In the genomic region with DNA sequence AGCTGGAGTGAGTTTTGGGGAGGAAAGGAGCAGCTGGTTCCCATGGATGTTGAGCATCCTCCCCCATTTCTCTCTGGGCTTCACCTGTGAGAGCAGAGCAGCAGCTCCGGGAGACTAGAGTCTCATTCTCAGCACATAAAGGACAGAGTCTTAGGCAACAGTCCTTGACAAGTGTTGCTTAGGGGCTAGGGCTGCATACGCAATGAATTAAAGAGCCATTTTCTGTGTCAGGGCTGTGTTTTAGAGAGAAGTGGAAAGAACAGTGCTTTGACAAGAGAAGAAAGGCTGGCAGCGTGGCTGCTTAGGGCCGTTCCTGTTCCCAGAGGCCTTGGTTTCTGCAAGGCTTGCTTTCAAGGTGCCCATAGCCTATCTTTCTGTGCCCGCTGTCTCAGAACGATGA, we compare ENCODE assay signal across 26 mouse cellular contexts. TPM values are rescaled to one million over a fixed set of nuclear protein-coding genes. Genes with fewer than 3 reads are reported as not detected.
A peak's percentile ranks its signal among the peaks of the same experiment; 100 is the strongest.
DNase-seq lines count a peak whose midpoint lies in the region; ATAC-seq and TF ChIP-seq lines count a peak whose summit lies in the region.
"Had no signal": no experiment of that assay in that cellular context is flagged by ENCODE, and none has a peak within 500 bp of the region (broad histone marks: within the 10 kb centered on the region; RNA-seq: fewer than 3 reads in every experiment).

No protein-coding gene starts in this region.

- 51% methylated on average over 6 of the region's 6 CpGs for WGBS in forebrain, embryonic 13.5 days
- WGBS in forebrain, embryonic 10.5 days, result 90% methylated on average over 6 of the region's 6 CpGs
- WGBS in embryonic facial prominence, embryonic 10.5 days, result 77% methylated on average over 6 of the region's 6 CpGs
- 71% methylated on average over 6 of the region's 6 CpGs for WGBS in midbrain, embryonic 16.5 days
- 89% methylated on average over 6 of the region's 6 CpGs for WGBS in lung, adult 2 months

- TF ChIP-seq POLR2A in lung, adult 2 months (IDR thresholded peaks at IDR 0.05; ENCODE audit: borderline replicate concordance, extremely low read depth, low read depth, low read length), result no peak

- H3K27ac ChIP-seq in forebrain, embryonic 13.5 days, result peak overlapping the region; percentile 37; the same call in 1 of the 2 replicates
- no peak overlapping the region for H3K27ac ChIP-seq in forebrain, embryonic 10.5 days
- H3K27ac ChIP-seq in left cerebral cortex, adult 2 months, result peak overlapping the region; percentile 3; the same call in 1 of the 2 replicates
- H3K27ac ChIP-seq in embryonic facial prominence, embryonic 10.5 days (replicated peaks), result 0 out of 2 replicates have a peak overlapping the region, but pooled peaks have one; percentile 24
- H3K27ac ChIP-seq in midbrain, embryonic 16.5 days (ENCODE audit: low read length), result peak overlapping the region; percentile 50; the same call in 1 of the 2 replicates
- H3K27ac ChIP-seq: embryonic facial prominence, embryonic 12.5 days; heart, embryonic 15.5 days; intestine, embryonic 15.5 days; layer of hippocampus, adult 2 months; limb, embryonic 13.5 days; liver, embryonic 12.5 days; neural tube, embryonic 12.5 days had no signal

- no peaks in the 10 kb centered on the region for H3K9me3 ChIP-seq in forebrain, embryonic 13.5 days (replicated peaks)
- no peaks in the 10 kb centered on the region for H3K9me3 ChIP-seq in forebrain, embryonic 10.5 days
- H3K9me3 ChIP-seq in embryonic facial prominence, embryonic 10.5 days, result no peaks in the 10 kb centered on the region
- no peaks in the 10 kb centered on the region for H3K9me3 ChIP-seq in midbrain, embryonic 16.5 days (replicated peaks; ENCODE audit: control insufficient read depth, low read length, poor library complexity, severe bottlenecking)
- H3K9me3 ChIP-seq: embryonic facial prominence, embryonic 12.5 days; heart, embryonic 15.5 days; intestine, embryonic 15.5 days; limb, embryonic 13.5 days; liver, embryonic 12.5 days; neural tube, embryonic 12.5 days had no signal

- intact Hi-C loops in left cerebral cortex, adult 2 months (cut with DNase I), result no loop called here

- no peak for TF ChIP-seq CTCF in left cerebral cortex, adult 2 months (IDR thresholded peaks at IDR 0.05)
- TF ChIP-seq CTCF in lung, adult 2 months (IDR thresholded peaks at IDR 0.05; ENCODE audit: insufficient read depth, low read length), result no peak

- no peaks in the 10 kb centered on the region for H3K27me3 ChIP-seq in forebrain, embryonic 13.5 days
- H3K27me3 ChIP-seq in forebrain, embryonic 10.5 days (ENCODE audit: poor library complexity, severe bottlenecking), result no peaks in the 10 kb centered on the region
- H3K27me3 ChIP-seq in embryonic facial prominence, embryonic 10.5 days (replicated peaks; ENCODE audit: low read depth, poor library complexity, severe bottlenecking), result no peaks in the 10 kb centered on the region
- no peaks in the 10 kb centered on the region for H3K27me3 ChIP-seq in midbrain, embryonic 16.5 days (ENCODE audit: control insufficient read depth, insufficient read depth, low read depth, low read length)
- H3K27me3 ChIP-seq: embryonic facial prominence, embryonic 12.5 days; heart, embryonic 15.5 days; intestine, embryonic 15.5 days; limb, embryonic 13.5 days; liver, embryonic 12.5 days; neural tube, embryonic 12.5 days had no signal

- ATAC-seq in forebrain, embryonic 13.5 days, result peak; percentile 39; the same call in 1 of the 2 replicates
- ATAC-seq in midbrain, embryonic 16.5 days, result 0 out of 2 replicates have a peak, but pooled peaks have one; percentile 48
- ATAC-seq: intestine, embryonic 15.5 days; liver, embryonic 12.5 days had no signal

- H3K36me3 ChIP-seq in forebrain, embryonic 13.5 days (ENCODE audit: poor library complexity, severe bottlenecking), result no peaks in the 10 kb centered on the region
- no peaks in the 10 kb centered on the region for H3K36me3 ChIP-seq in forebrain, embryonic 10.5 days (replicated peaks)
- no peaks in the 10 kb centered on the region for H3K36me3 ChIP-seq in embryonic facial prominence, embryonic 10.5 days (replicated peaks)
- H3K36me3 ChIP-seq in midbrain, embryonic 16.5 days (ENCODE audit: control insufficient read depth, insufficient read depth, low read length), result no peaks in the 10 kb centered on the region
- H3K36me3 ChIP-seq: embryonic facial prominence, embryonic 12.5 days; heart, embryonic 15.5 days; intestine, embryonic 15.5 days; limb, embryonic 13.5 days; liver, embryonic 12.5 days; neural tube, embryonic 12.5 days had no signal

- H3K9ac ChIP-seq in forebrain, embryonic 13.5 days, result no peak overlapping the region
- H3K9ac ChIP-seq in midbrain, embryonic 16.5 days (ENCODE audit: low read depth, low read length), result no peak overlapping the region
- H3K9ac ChIP-seq: embryonic facial prominence, embryonic 12.5 days; heart, embryonic 15.5 days; intestine, embryonic 15.5 days; liver, embryonic 12.5 days; neural tube, embryonic 12.5 days had no signal

- no peak overlapping the region for H3K4me2 ChIP-seq in forebrain, embryonic 13.5 days
- no peak overlapping the region for H3K4me2 ChIP-seq in midbrain, embryonic 16.5 days (ENCODE audit: low read length)
- H3K4me2 ChIP-seq: embryonic facial prominence, embryonic 12.5 days; heart, embryonic 15.5 days; intestine, embryonic 15.5 days; liver, embryonic 12.5 days; neural tube, embryonic 12.5 days had no signal

- no peak overlapping the region for H3K4me3 ChIP-seq in forebrain, embryonic 13.5 days
- H3K4me3 ChIP-seq in forebrain, embryonic 10.5 days, result no peak overlapping the region
- no peak overlapping the region for H3K4me3 ChIP-seq in left cerebral cortex, adult 2 months
- no peak overlapping the region for H3K4me3 ChIP-seq in embryonic facial prominence, embryonic 10.5 days
- H3K4me3 ChIP-seq in midbrain, embryonic 16.5 days (ENCODE audit: low read depth, low read length), result no peak overlapping the region
- no peak overlapping the region for H3K4me3 ChIP-seq in lung, adult 2 months (replicated peaks; ENCODE audit: extremely low read depth, low read depth, low read length)
- H3K4me3 ChIP-seq: embryonic facial prominence, embryonic 12.5 days; gastrocnemius, adult 2 months; heart, embryonic 15.5 days; intestine, embryonic 15.5 days; layer of hippocampus, adult 2 months; limb, embryonic 13.5 days; liver, embryonic 12.5 days; neural tube, embryonic 12.5 days had no signal

- peaks cover 6% of the 10 kb centered on the region; the same call in 1 of the 2 replicates for H3K4me1 ChIP-seq in forebrain, embryonic 13.5 days
- peaks cover 10% of the 10 kb centered on the region; the same call in 1 of the 2 replicates for H3K4me1 ChIP-seq in forebrain, embryonic 10.5 days
- H3K4me1 ChIP-seq in embryonic facial prominence, embryonic 10.5 days, result peaks cover 8% of the 10 kb centered on the region; the same call in 1 of the 2 replicates
- H3K4me1 ChIP-seq in midbrain, embryonic 16.5 days (ENCODE audit: control insufficient read depth, insufficient read depth, low read length), result no peaks in the 10 kb centered on the region
- no peaks in the 10 kb centered on the region; the same call in 1 of the 2 replicates for H3K4me1 ChIP-seq in lung, adult 2 months (ENCODE audit: control insufficient read depth, insufficient read depth, low read length)
- H3K4me1 ChIP-seq: embryonic facial prominence, embryonic 12.5 days; intestine, embryonic 15.5 days; neural tube, embryonic 12.5 days had no signal

- no peak for DNase-seq in forebrain, embryonic 10.5 days (ENCODE audit: extremely low spot score, low spot score)
- DNase-seq in left cerebral cortex, adult 2 months (ENCODE audit: extremely low spot score in 1 of 2, low spot score in 2 of 2), result no peak
- no peak for DNase-seq in left cerebral cortex, adult 11 months (ENCODE audit: low spot score)
- DNase-seq in embryonic facial prominence, embryonic 10.5 days (ENCODE audit: low spot score), result no peak
- DNase-seq in thymus, postnatal 36 days, result no peak
- DNase-seq in lung, adult 2 months, result no peak
- DNase-seq: adrenal gland, postnatal 25 days; cerebellum, adult 9-11 months; gastrocnemius, adult 2 months; kidney, adult 8-10 months; kidney, postnatal 25 days; layer of hippocampus, postnatal 36 days; lung, adult 18-20 months; lung, postnatal 14 days; retina, postnatal 1 day; right cerebral cortex, postnatal 25 days; spleen, adult 18-20 months had no signal

RNA-seq across cellular contexts. Expression of a gene that starts 6.0 kb away (rescaled TPM):
- polyA plus RNA-seq in forebrain, embryonic 13.5 days (2015; fragmentation: Nextera tagmentation; extraction: Ambion mirVana), result 7.4 and 8.1 TPM in 2 replicates
- 6.7 and 9.4 TPM in 2 replicates for polyA plus RNA-seq in forebrain, embryonic 10.5 days (2016; fragmentation: Nextera tagmentation; extraction: Ambion mirVana)
- total RNA-seq in left cerebral cortex, adult 2 months (2021), result 10 to 100 TPM in 1 of 2 experiments, 1 to 10 TPM in 1; 8.9 to 10.8 TPM
- 4.6 and 5.5 TPM in 2 replicates for polyA plus RNA-seq in embryonic facial prominence, embryonic 10.5 days (2016; fragmentation: Nextera tagmentation; extraction: Ambion mirVana)
- polyA plus RNA-seq in midbrain, embryonic 16.5 days (2015; fragmentation: Nextera tagmentation; extraction: Ambion mirVana), result 11.8 TPM in 2 replicates
- 0.38 and 0.82 TPM in 2 replicates for polyA plus RNA-seq in lung, adult 2 months (2012; rRNA removed)
